Mouse (Mus musculus) kidney, postnatal 0 days (tissue): ENCODE data around the gene Lmo2. TPM values are rescaled to one million over a fixed set of nuclear protein-coding genes. Genes with fewer than 3 reads are reported as not detected.

Experiments
- ATAC-seq: fragments of 200-750 bp; cut with Nextera tagmentation; replicated peaks from 2 replicates; pipeline ENCODE4 v1.8.0; 2017; ENCODE audit warnings: low read depth, moderate number of reproducible peaks, moderate TSS enrichment, moderate library complexity; ENCODE audit not compliant: low FRiP score
- DNase-seq: peaks from one replicate; pipeline ENCODE4 v3.0.0-alpha.2; 2016; ENCODE audit warnings: low spot score
- H3K27ac ChIP-seq: fragments of 300-500 bp; sonication (generic); 2 replicates; pipeline ENCODE4 v1.5.1; 2014; ENCODE audit warnings: mild to moderate bottlenecking
- H3K27me3 ChIP-seq: fragments of 300-500 bp; sonication (generic); 2 replicates; pipeline ENCODE4 v1.6.1; 2014; ENCODE audit warnings: low read length, mixed read lengths; ENCODE audit not compliant: insufficient read depth
- H3K36me3 ChIP-seq: fragments of 300-500 bp; sonication (generic); 2 replicates; pipeline ENCODE4 v1.6.1; 2014; ENCODE audit warnings: low read length, mixed read lengths; ENCODE audit not compliant: insufficient read depth
- H3K4me1 ChIP-seq: fragments of 300-500 bp; sonication (generic); replicated peaks from 2 replicates; pipeline ENCODE4 v1.6.1; 2014; ENCODE audit warnings: antibody characterized with exemption, low read length, mixed read lengths; ENCODE audit not compliant: insufficient read depth
- H3K4me2 ChIP-seq: fragments of 300-500 bp; sonication (generic); 2 replicates; pipeline ENCODE4 v1.6.1; 2014; ENCODE audit warnings: mild to moderate bottlenecking, low read length, moderate library complexity, mixed read lengths
- H3K4me3 ChIP-seq: fragments of 300-500 bp; sonication (generic); replicated peaks from 2 replicates; pipeline ENCODE4 v1.5.1; 2014; ENCODE audit warnings: low read depth, low read length
- H3K9ac ChIP-seq: fragments of 300-500 bp; sonication (generic); 2 replicates; pipeline ENCODE4 v1.6.1; 2014; ENCODE audit warnings: low read depth, low read length
- H3K9me3 ChIP-seq: fragments of 300-500 bp; sonication (generic); replicated peaks from 2 replicates; pipeline ENCODE4 v1.6.1; 2016; ENCODE audit warnings: low read length, inconsistent platforms, mixed read lengths
- CTCF ChIP-seq: IDR thresholded peaks from 2 replicates; pipeline ENCODE4 v1.5.1; 2016; ENCODE audit warnings: antibody characterized with exemption, low read depth, mild to moderate bottlenecking, moderate library complexity
- WGBS: fragments of 180-500 bp; shearing (Covaris S2); extraction: QIAGEN DNeasy Blood & Tissue Kit; methylation state at CpG from one replicate; pipeline ENCODE4 v1.1.7; 2014; 5-methylcytosine and 5-hydroxymethylcytosine counted together
- polyA plus RNA-seq: library from polyadenylated mRNA; unstranded; fragments of >200 nt; fragmentation: Nextera tagmentation; extraction: Ambion mirVana; gene quantifications from 2 replicates; pipeline ENCODE4 v1.2.1, GENCODE M21; 2015

The Lmo2 gene
- polyA plus RNA-seq, 1 experiment from 2014 or later = 43.7 TPM

DNA sequence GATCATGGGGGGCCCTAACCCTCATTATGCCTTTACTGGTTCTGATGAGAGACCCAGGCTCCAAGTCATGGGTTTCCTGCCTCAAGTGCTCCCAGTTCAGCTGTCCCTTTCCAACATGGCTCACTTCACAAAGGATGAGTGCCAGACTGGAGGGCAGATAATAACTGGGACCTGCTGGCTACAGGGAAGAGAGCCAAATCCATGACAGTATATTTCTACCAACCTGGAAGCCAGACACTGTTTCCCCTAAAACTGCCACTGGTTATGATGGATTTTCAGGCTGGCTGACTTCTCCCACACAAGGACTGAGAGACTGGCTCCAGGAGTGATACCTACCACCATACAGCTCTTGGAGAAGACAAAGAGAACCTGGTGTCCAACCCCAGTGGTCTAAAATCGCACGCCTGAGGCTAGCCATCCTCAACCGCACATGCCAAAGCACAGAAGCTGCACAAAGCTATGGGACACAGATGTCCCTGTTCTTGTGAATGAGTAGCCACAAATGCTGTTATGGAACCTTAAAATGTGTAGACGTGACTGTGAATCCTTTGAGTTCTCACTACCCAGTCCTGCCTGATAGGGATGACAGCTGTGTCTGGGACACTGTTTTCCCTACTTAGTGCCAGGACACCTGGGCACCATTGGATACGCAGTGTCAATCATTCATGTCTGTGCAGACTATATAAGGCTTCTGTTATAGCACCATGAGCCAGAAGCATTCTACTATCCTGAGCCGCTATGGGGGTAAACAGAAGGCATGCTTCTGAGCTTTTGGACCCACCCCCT is 4.5 kb upstream of the Lmo2 start:
- no peaks in the 10 kb centered on the region for H3K9me3 ChIP-seq
- no peak overlapping the region for H3K4me3 ChIP-seq
- ATAC-seq (no peak), DNase-seq (no peak)
- no peak overlapping the region for H3K9ac ChIP-seq
- no peak for TF ChIP-seq CTCF
- 94% methylated on average over 6 of the region's 6 CpGs for WGBS
- no peaks in the 10 kb centered on the region for H3K4me1 ChIP-seq
- no peak overlapping the region for H3K27ac ChIP-seq
- no peak overlapping the region for H3K4me2 ChIP-seq
- H3K36me3 ChIP-seq = no peaks in the 10 kb centered on the region
- no peaks in the 10 kb centered on the region for H3K27me3 ChIP-seq

DNA sequence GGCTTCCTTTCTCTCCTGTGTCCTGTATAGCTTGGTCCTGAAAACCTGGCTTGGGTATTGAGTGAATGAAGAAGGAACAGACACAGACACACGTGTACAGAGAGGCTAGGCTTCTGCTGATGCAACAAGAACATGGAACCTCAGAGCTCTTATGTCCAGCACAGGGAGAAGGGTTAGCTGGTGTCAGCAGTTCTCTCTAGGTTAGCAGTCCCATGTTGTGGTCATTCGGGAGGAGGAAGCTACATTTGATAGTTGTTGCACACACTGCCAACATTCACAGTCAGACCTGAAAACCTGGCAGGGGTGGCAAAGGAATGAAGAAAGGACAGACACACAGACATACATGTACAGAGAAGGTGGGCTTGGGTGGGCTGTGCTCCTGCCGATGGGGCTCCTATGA is 2.1 kb upstream of the Lmo2 start:
- H3K4me2 ChIP-seq = no peak overlapping the region
- WGBS = 83% methylated on average over 3 of the region's 3 CpGs

DNA sequence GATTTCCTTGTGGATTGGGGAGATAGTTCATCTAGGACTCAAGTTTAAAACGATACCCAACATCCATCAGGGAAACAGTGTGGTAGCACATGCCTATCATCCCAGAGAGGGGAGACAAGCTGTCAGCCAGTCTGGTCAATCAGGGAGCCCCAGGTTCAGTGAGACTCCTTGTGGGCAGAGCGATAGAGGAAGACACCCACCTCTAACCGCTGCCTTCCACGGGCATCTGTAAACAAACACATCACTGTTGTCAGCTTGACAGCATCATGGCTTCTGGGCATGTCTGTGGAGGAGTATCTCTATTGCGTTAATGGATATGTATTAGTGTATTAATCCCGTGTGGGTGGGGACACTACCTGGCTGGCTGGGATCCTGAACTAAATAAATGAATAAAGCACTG is 919 bp upstream of the Lmo2 start:
- no peaks in the 10 kb centered on the region for H3K27me3 ChIP-seq
- no peaks in the 10 kb centered on the region for H3K9me3 ChIP-seq
- H3K4me3 ChIP-seq = no peak overlapping the region
- H3K27ac ChIP-seq = no peak overlapping the region
- no peak for ATAC-seq
- no peaks in the 10 kb centered on the region for H3K36me3 ChIP-seq
- WGBS = 82% methylated on average over 6 of the region's 6 CpGs
- DNase-seq = no peak
- H3K4me2 ChIP-seq = no peak overlapping the region
- no peak for TF ChIP-seq CTCF
- no peak overlapping the region for H3K9ac ChIP-seq
- H3K4me1 ChIP-seq = no peaks in the 10 kb centered on the region

More for the DNA sequence above, 2.1 kb upstream of the Lmo2 start:
- H3K27me3 ChIP-seq = no peaks in the 10 kb centered on the region
- no peaks in the 10 kb centered on the region for H3K36me3 ChIP-seq
- H3K27ac ChIP-seq = no peak overlapping the region
- H3K9ac ChIP-seq = no peak overlapping the region
- H3K4me1 ChIP-seq = no peaks in the 10 kb centered on the region
- no peak overlapping the region for H3K4me3 ChIP-seq
- no peaks in the 10 kb centered on the region for H3K9me3 ChIP-seq
- DNase-seq (no peak), ATAC-seq (no peak)
- TF ChIP-seq CTCF = no peak

DNA sequence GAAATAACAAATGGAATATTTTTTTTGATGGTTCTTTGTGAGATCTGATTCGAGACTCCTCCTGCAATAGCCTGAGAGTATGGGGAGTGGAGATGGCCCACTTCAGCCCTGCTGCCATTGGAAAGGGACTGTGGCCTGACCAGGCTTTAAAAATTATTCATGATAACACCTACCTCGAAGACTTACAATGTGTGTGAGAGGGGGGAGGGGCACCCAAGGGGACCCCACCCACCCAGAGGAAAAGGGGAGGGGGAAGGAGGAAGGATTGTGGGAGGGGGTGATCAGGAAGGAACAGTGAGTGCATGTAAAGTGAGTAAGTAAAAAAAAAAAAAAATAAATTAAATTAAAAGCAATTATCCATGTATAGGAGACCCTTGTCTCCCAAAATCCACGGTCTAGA is 848 bp downstream of the Lmo2 start:
- Histone ChIP-seq H3K27ac (no peak overlapping the region), H3K36me3 (no peaks in the 10 kb centered on the region), H3K9ac (no peak overlapping the region), H3K4me1 (no peaks in the 10 kb centered on the region), H3K4me3 (no peak overlapping the region), H3K4me2 (no peak overlapping the region), H3K27me3 (no peaks in the 10 kb centered on the region), H3K9me3 (no peaks in the 10 kb centered on the region)
- no peak for TF ChIP-seq CTCF
- DNase-seq (no peak), ATAC-seq (no peak)
- 69% methylated on average over 3 of the region's 3 CpGs for WGBS

DNA sequence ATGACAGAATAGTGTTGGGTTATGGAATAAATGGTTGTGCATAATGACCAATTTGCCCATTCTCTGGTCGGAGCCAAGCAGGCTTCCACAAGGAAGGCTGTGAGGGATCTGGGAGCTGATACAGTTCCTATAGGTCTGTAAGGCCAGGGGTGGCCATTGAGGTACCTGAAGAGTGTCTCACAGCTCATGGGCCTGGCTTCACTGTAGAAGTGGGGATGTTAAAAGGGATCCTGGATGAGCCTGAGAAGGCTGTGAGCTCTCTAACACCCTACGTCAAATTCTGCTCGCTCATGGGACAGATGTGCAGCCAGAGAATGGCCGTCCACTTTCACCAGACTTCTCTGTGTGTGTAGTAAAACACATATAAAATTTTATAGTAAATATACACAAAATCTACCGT is 1.3 kb downstream of the Lmo2 start:
- Histone ChIP-seq H3K4me3 (no peak overlapping the region), H3K9ac (no peak overlapping the region), H3K4me2 (no peak overlapping the region), H3K9me3 (no peaks in the 10 kb centered on the region), H3K36me3 (no peaks in the 10 kb centered on the region), H3K27me3 (no peaks in the 10 kb centered on the region), H3K4me1 (no peaks in the 10 kb centered on the region), H3K27ac (no peak overlapping the region)
- ATAC-seq = no peak
- WGBS = 89% methylated on average over 5 of the region's 5 CpGs
- no peak for TF ChIP-seq CTCF
- DNase-seq = no peak

DNA sequence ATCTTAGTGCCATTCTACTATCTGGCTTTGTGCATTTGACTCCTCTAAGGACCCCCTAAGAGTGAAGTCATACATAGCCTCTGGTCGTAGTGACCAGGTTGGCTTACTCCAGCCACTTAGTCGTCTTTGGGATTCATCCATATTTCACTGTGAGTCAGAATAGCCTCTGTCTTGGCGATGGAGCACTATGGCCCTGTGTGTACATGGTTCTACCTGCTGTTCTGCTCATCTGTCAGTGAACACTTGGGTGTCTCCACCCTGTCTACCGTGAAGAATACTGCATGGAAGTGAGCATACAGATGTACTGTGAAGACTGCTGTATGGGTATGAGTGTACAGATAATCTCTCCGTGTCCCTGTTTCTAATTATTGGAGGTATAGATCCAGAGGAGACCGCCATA is 1.8 kb downstream of the Lmo2 start:
- ATAC-seq = no peak
- H3K27me3 ChIP-seq = no peaks in the 10 kb centered on the region
- no peaks in the 10 kb centered on the region for H3K9me3 ChIP-seq
- no peaks in the 10 kb centered on the region for H3K36me3 ChIP-seq
- no peaks in the 10 kb centered on the region for H3K4me1 ChIP-seq
- H3K27ac ChIP-seq = no peak overlapping the region
- no peak overlapping the region for H3K9ac ChIP-seq
- H3K4me3 ChIP-seq = no peak overlapping the region
- no peak for TF ChIP-seq CTCF
- no peak overlapping the region for H3K4me2 ChIP-seq
- no peak for DNase-seq
- WGBS = 92% methylated on average over 6 of the region's 6 CpGs

DNA sequence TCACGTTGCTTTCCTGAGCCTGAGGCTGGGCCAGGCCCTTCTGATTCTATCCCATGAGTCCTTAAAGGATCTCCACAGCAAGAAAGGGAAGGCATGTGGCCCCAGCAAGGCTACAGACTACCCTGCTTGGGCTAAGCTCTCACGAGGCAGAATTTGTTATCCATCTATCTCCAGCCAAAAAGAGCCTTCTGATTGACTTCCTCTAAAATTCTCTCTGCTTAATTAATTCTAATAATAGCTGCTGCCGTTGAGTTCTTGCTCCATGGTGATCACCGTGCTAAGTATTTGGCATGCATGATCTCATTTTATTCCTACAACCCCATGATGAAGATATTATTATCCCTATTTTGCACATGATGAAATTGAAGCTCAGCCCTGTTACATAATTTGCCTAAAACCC is 4.6 kb downstream of the Lmo2 start:
- ATAC-seq (no peak), DNase-seq (no peak)
- no peak overlapping the region for H3K4me2 ChIP-seq
- H3K36me3 ChIP-seq = no peaks in the 10 kb centered on the region
- H3K4me3 ChIP-seq = no peak overlapping the region
- H3K9ac ChIP-seq = no peak overlapping the region
- H3K4me1 ChIP-seq = no peaks in the 10 kb centered on the region
- TF ChIP-seq CTCF = no peak
- H3K9me3 ChIP-seq = no peaks in the 10 kb centered on the region
- 69% methylated on average over 4 of the region's 4 CpGs for WGBS
- no peaks in the 10 kb centered on the region for H3K27me3 ChIP-seq
- no peak overlapping the region for H3K27ac ChIP-seq
